Mouse (Mus musculus): Measurements from ENCODE around the gene Slc6a17. TPM values are rescaled to one million over a fixed set of nuclear protein-coding genes. Genes with fewer than 3 reads are reported as not detected.

Slc6a17 gene
- polyA plus RNA-seq, 1 experiment from 2014 or later: 5.2 TPM

DNA sequence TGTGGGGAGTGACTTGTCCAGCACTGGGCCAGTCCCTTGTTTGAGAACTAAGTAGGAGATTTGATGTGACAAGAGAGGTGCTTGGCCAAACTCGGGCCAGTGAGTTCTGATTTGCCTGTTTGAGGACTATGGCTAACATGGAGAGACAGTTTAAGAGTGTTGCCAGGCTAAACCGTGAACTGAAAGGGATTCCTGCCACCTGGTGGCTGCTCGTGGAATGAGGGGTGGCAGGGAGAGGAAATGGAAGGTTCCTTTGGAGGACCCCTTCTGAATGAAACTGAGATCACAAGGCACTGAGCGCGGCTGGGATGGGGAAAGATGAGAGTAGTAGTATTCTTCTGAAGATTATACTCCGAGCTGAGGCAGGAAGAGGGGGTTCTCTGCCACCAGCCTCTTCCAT, 51.2 kb downstream of the Slc6a17 start:
- H3K4me2 ChIP-seq (ENCODE audit: low read length): no peak overlapping the region
- no peaks in the 10 kb centered on the region for H3K4me1 ChIP-seq (ENCODE audit: control insufficient read depth in 2 of 2, insufficient read depth in 2 of 2, low read length in 2 of 2)
- H3K27ac ChIP-seq (replicated peaks in 1 of 2; ENCODE audit: control insufficient read depth in 1 of 2, insufficient read depth in 1 of 2, low read depth in 2 of 2, low read length in 2 of 2): no peak overlapping the region
- 2% methylated on average over 6 of the region's 6 CpGs for WGBS
- H3K27me3 ChIP-seq (ENCODE audit: control insufficient read depth, insufficient read depth, low read length): peaks cover 40% of the 10 kb centered on the region
- no peak overlapping the region for H3K4me3 ChIP-seq (ENCODE audit: control insufficient read depth in 1 of 2, insufficient read depth in 1 of 2, low read depth in 1 of 2, low read length in 2 of 2)
- H3K9ac ChIP-seq (ENCODE audit: low read length): no peak overlapping the region
- no peak for ATAC-seq (ENCODE audit: insufficient number of reproducible peaks, insufficient read depth, low FRiP score, low read depth)
- no peaks in the 10 kb centered on the region for H3K9me3 ChIP-seq (ENCODE audit: control insufficient read depth, low read length)
- H3K36me3 ChIP-seq (ENCODE audit: control insufficient read depth, insufficient read depth, low read length): 0 out of 2 replicates have a peak, but pooled peaks cover 5% of the 10 kb centered on the region

DNA sequence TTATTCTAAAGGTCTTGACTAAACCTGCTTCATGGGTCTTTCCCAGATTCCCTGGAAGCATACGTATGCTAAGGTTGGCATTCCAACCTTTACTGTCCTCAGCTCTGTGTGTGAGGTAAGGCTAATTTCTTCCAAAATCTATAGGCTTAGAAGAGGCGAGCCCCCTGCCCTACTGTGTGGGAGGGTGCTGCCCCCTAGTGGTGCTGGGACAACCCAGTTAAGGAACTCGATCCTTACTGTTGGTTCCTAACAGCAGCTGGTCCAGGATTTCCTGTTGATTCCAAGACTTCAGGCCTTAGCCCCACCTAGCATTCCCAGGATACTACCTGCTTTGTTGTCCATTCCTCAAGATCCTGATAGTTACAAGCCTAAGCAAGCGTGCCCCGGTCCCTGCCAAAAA, 55.7 kb downstream of the Slc6a17 start:
- 16% methylated on average over 5 of the region's 5 CpGs for WGBS
- Histone ChIP-seq H3K27me3 (ENCODE audit: control insufficient read depth, insufficient read depth, low read length) (peaks cover 84% of the 10 kb centered on the region), H3K36me3 (ENCODE audit: control insufficient read depth, insufficient read depth, low read length) (no peaks in the 10 kb centered on the region), H3K27ac (replicated peaks in 1 of 2; ENCODE audit: control insufficient read depth in 1 of 2, insufficient read depth in 1 of 2, low read depth in 2 of 2, low read length in 2 of 2) (no peak overlapping the region), H3K4me3 (ENCODE audit: control insufficient read depth in 1 of 2, insufficient read depth in 1 of 2, low read depth in 1 of 2, low read length in 2 of 2) (no peak overlapping the region), H3K9ac (ENCODE audit: low read length) (no peak overlapping the region), H3K9me3 (ENCODE audit: control insufficient read depth, low read length) (no peaks in the 10 kb centered on the region), H3K4me1 (ENCODE audit: control insufficient read depth in 2 of 2, insufficient read depth in 2 of 2, low read length in 2 of 2) (peaks cover 10 to 21% of the 10 kb centered on the region in 2 experiments; a peak in 3 of 4 replicates), H3K4me2 (ENCODE audit: low read length) (no peak overlapping the region)
- no peak for ATAC-seq (ENCODE audit: insufficient number of reproducible peaks, insufficient read depth, low FRiP score, low read depth)

DNA sequence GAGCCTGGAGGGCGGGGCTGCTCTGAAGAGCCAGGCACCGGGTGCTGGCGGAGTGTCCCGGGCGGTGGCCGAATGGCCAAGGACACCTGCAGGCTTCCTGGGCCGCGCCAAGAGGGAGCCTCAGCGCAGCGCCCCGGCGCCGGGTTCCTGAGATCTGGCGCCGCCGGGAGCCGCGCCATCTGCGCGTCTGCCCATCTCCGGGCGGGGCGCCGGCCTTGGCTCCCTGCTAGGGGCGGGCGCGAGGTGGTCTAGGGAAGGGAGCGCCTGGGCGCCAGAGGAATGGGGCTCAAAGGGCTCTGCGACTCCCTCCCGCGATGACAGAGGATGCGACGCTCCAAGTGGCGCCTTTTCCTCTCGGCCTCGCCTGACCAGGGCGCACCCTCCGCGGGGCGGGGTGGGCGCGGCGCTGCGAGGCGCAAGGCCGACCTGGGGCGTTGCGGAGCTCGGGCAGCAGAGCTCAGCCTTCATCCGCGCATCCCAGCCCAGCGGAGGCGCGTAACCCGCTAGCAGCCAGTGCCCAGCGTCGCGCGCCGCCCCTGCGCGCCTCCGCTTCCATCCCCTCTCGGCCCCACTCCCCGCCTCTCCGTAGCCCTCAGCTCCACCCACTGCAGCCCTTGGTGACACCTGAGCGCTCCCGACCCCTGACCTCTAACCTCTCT, 57.9 kb downstream of the Slc6a17 start:
- Histone ChIP-seq H3K4me1 (ENCODE audit: control insufficient read depth in 2 of 2, insufficient read depth in 2 of 2, low read length in 2 of 2) (peaks cover 10 to 21% of the 10 kb centered on the region in 2 experiments; a peak in 3 of 4 replicates), H3K9ac (ENCODE audit: low read length) (peak overlapping the region; percentile 44; the same call in 1 of the 2 replicates), H3K4me3 (ENCODE audit: control insufficient read depth in 1 of 2, insufficient read depth in 1 of 2, low read depth in 1 of 2, low read length in 2 of 2) (peak overlapping the region; percentile 49 to 52), H3K27me3 (ENCODE audit: control insufficient read depth, insufficient read depth, low read length) (peaks cover 98% of the 10 kb centered on the region), H3K27ac (replicated peaks in 1 of 2; ENCODE audit: control insufficient read depth in 1 of 2, insufficient read depth in 1 of 2, low read depth in 2 of 2, low read length in 2 of 2) (no peak overlapping the region), H3K4me2 (ENCODE audit: low read length) (peak overlapping the region; percentile 95), H3K9me3 (ENCODE audit: control insufficient read depth, low read length) (no peaks in the 10 kb centered on the region), H3K36me3 (ENCODE audit: control insufficient read depth, insufficient read depth, low read length) (no peaks in the 10 kb centered on the region)
- WGBS: under 1% methylated on average over 46 of the region's 69 CpGs
- ATAC-seq (ENCODE audit: insufficient number of reproducible peaks, insufficient read depth, low FRiP score, low read depth): 0 out of 2 replicates have a peak, but pooled peaks have one; percentile 24

DNA sequence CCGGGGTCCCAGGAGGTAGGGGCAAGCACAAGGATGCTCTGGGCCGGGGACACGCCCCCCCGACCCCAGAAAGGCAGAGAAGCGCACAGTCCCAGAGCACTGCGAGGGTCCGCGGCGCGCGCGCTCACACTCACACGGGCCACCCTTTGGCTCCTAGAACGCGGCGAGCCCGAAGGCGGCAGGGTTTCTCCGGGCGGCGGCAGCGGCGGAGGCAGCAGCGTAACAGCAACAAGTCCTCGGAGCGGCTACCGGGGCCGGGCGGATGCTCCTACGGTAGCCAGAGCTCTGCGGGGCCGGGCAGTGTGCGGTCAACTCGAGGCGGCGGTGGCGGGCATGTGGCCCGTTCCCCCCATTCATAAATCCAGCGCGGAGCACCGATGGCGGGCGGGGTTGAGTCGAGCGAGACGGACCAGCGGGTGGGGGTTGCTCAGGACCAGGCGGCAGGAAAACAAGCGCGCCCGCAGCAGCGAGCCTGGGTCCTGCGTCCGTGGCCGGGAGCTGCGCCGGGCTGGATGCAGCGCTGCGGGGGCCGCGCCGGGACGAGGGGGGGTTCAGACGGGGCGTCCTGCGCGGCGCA, 58.5 kb downstream of the Slc6a17 start, which contains the start of gene Kcnc4:
Gene Kcnc4 (minus strand): TSS at position 357 of the 577 bp plus-strand sequence.
- Histone ChIP-seq H3K27ac (replicated peaks in 1 of 2; ENCODE audit: control insufficient read depth in 1 of 2, insufficient read depth in 1 of 2, low read depth in 2 of 2, low read length in 2 of 2) (no peak within 1 kb of the TSS), H3K27me3 (ENCODE audit: control insufficient read depth, insufficient read depth, low read length) (peaks cover 98% of the 10 kb centered on the region), H3K4me2 (ENCODE audit: low read length) (peak within 1 kb of the TSS; percentile 95), H3K9me3 (ENCODE audit: control insufficient read depth, low read length) (no peaks in the 10 kb centered on the region), H3K4me1 (ENCODE audit: control insufficient read depth in 2 of 2, insufficient read depth in 2 of 2, low read length in 2 of 2) (peaks cover 10 to 21% of the 10 kb centered on the region in 2 experiments; a peak in 3 of 4 replicates), H3K9ac (ENCODE audit: low read length) (peak within 1 kb of the TSS; percentile 44; the same call in 1 of the 2 replicates), H3K4me3 (ENCODE audit: control insufficient read depth in 1 of 2, insufficient read depth in 1 of 2, low read depth in 1 of 2, low read length in 2 of 2) (peak within 1 kb of the TSS; percentile 49 to 52), H3K36me3 (ENCODE audit: control insufficient read depth, insufficient read depth, low read length) (no peaks in the 10 kb centered on the region)
- under 1% methylated on average over 60 of the region's 68 CpGs for WGBS
- ATAC-seq (ENCODE audit: insufficient number of reproducible peaks, insufficient read depth, low FRiP score, low read depth): 0 out of 2 replicates have a peak, but pooled peaks have one; percentile 23

DNA sequence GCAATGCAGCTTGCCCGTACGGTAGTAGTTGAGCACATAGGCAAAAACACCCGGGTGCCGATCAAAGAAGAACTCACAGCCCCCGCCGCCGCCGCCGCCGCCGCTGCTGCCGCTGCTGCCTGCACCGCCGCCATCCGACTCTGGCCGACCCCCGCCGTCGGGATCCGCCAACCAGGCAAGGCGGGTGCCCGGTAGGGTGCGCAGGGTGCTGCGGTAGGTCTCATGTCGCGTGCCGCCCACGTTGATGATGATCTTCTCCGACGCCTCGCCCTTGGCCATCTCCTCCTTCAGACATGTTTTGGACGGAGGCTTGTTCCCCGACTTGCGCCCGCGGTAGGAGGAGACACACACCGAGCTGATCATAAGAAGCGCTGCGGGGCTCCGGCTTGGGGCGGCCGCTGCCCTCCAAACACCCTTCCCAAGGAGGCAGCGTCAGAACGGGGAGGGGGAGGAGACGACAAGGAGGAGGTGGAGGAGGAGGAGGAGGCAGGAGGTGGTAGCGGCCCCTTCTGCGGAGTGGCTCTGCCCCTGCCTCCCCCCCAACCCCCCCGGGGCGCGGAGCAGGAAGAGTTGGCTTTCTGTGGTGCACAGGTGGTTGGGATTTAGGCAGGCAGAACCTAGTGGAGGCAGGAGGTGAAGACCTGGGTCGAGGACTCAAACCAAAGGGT, 59.2 kb downstream of the Slc6a17 start:
- under 1% methylated on average over 48 of the region's 51 CpGs for WGBS

DNA sequence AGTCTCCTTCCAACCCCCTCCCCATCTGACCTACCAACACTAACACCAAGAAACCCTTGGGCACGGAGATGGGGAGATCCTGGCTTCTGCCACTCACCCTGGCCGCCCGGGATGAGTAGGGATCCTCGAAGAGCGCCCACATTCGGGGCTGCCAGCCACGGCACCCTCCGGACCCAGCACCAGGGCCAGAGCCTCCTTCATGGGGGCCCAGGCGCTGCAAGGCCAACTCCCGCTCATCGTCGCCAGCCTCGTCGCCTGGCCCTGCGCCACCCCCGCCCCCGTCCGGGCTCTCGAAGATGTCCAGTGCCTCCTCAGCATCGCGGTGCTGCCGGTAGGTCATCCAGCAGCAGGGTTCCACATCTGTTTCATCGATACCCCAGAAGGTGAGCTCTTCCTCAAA, 59.7 kb downstream of the Slc6a17 start:
- Histone ChIP-seq H3K36me3 (ENCODE audit: control insufficient read depth, insufficient read depth, low read length) (no peaks in the 10 kb centered on the region), H3K27me3 (ENCODE audit: control insufficient read depth, insufficient read depth, low read length) (peaks cover 95% of the 10 kb centered on the region), H3K4me3 (ENCODE audit: control insufficient read depth in 1 of 2, insufficient read depth in 1 of 2, low read depth in 1 of 2, low read length in 2 of 2) (peak overlapping the region; percentile 49 to 52), H3K9ac (ENCODE audit: low read length) (no peak overlapping the region), H3K4me2 (ENCODE audit: low read length) (peak overlapping the region; percentile 95), H3K27ac (replicated peaks in 1 of 2; ENCODE audit: control insufficient read depth in 1 of 2, insufficient read depth in 1 of 2, low read depth in 2 of 2, low read length in 2 of 2) (no peak overlapping the region), H3K9me3 (ENCODE audit: control insufficient read depth, low read length) (no peaks in the 10 kb centered on the region), H3K4me1 (ENCODE audit: control insufficient read depth in 2 of 2, insufficient read depth in 2 of 2, low read length in 2 of 2) (peaks cover 10 to 21% of the 10 kb centered on the region in 2 experiments; a peak in 3 of 4 replicates)
- no peak for ATAC-seq (ENCODE audit: insufficient number of reproducible peaks, insufficient read depth, low FRiP score, low read depth)
- 2% methylated on average over 23 of the region's 23 CpGs for WGBS

More for the DNA sequence above, 59.2 kb downstream of the Slc6a17 start:
- no peaks in the 10 kb centered on the region for H3K36me3 ChIP-seq (ENCODE audit: control insufficient read depth, insufficient read depth, low read length)
- H3K4me2 ChIP-seq (ENCODE audit: low read length): peak overlapping the region; percentile 95
- H3K4me1 ChIP-seq (ENCODE audit: control insufficient read depth in 2 of 2, insufficient read depth in 2 of 2, low read length in 2 of 2): peaks cover 10 to 21% of the 10 kb centered on the region in 2 experiments; a peak in 3 of 4 replicates
- H3K9ac ChIP-seq (ENCODE audit: low read length): peak overlapping the region; percentile 44; the same call in 1 of the 2 replicates
- H3K27ac ChIP-seq (replicated peaks in 1 of 2; ENCODE audit: control insufficient read depth in 1 of 2, insufficient read depth in 1 of 2, low read depth in 2 of 2, low read length in 2 of 2): no peak overlapping the region
- ATAC-seq (ENCODE audit: insufficient number of reproducible peaks, insufficient read depth, low FRiP score, low read depth): no peak
- peaks cover 98% of the 10 kb centered on the region for H3K27me3 ChIP-seq (ENCODE audit: control insufficient read depth, insufficient read depth, low read length)
- H3K9me3 ChIP-seq (ENCODE audit: control insufficient read depth, low read length): no peaks in the 10 kb centered on the region
- peak overlapping the region; percentile 49 to 52 for H3K4me3 ChIP-seq (ENCODE audit: control insufficient read depth in 1 of 2, insufficient read depth in 1 of 2, low read depth in 1 of 2, low read length in 2 of 2)

DNA sequence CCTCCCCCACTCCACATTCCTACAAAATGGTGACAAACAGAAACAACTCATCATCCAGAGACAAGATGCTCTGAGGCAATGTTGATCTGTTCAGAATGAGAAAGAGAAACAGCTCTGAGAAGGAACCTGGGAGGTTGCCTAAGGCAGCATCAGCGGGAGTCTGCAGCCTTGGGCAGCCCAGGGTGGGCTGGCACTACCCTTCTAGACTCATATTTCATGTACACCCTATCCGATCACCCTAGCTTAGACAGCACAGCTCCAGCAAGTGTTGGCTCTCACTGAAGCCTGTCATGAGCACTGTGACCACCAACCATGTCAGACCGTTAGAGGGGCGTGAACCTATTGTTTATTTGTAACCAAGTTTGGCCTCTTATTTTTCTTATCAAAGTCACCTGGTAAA, 63.5 kb downstream of the Slc6a17 start:
- Histone ChIP-seq H3K9me3 (ENCODE audit: control insufficient read depth, low read length) (no peaks in the 10 kb centered on the region), H3K9ac (ENCODE audit: low read length) (no peak overlapping the region), H3K27me3 (ENCODE audit: control insufficient read depth, insufficient read depth, low read length) (peaks cover 57% of the 10 kb centered on the region), H3K4me2 (ENCODE audit: low read length) (no peak overlapping the region), H3K36me3 (ENCODE audit: control insufficient read depth, insufficient read depth, low read length) (no peaks in the 10 kb centered on the region), H3K4me1 (ENCODE audit: control insufficient read depth in 2 of 2, insufficient read depth in 2 of 2, low read length in 2 of 2) (peaks cover 10 to 11% of the 10 kb centered on the region in 2 experiments; a peak in 3 of 4 replicates), H3K4me3 (ENCODE audit: control insufficient read depth in 1 of 2, insufficient read depth in 1 of 2, low read depth in 1 of 2, low read length in 2 of 2) (no peak overlapping the region), H3K27ac (replicated peaks in 1 of 2; ENCODE audit: control insufficient read depth in 1 of 2, insufficient read depth in 1 of 2, low read depth in 2 of 2, low read length in 2 of 2) (no peak overlapping the region)
- no peak for ATAC-seq (ENCODE audit: insufficient number of reproducible peaks, insufficient read depth, low FRiP score, low read depth)
- WGBS: 71% methylated on average over 4 of the region's 4 CpGs

Data from heart, embryonic 14.5 days (tissue).